Mouse (Mus musculus) liver, embryonic 16.5 days (tissue): ENCODE measurements at regions not wholly inside any gene's neighbourhood (a gene's known extent, or its start where the extent isn't known, plus 50 kb on each side); places are given as distances from the start of the nearest gene placed in this dataset.

Source experiments
- ATAC-seq: fragments of 200-750 bp; cut with Nextera tagmentation; 2 replicates; pipeline ENCODE4 v1.8.0; 2017; ENCODE audit warnings: low read depth, mild to moderate bottlenecking, moderate number of reproducible peaks, moderate library complexity
- H3K27ac ChIP-seq: fragments of 300-500 bp; sonication (generic); 2 replicates; pipeline ENCODE4 v1.5.1; 2014; ENCODE audit warnings: mild to moderate bottlenecking, low read length
- H3K27me3 ChIP-seq: fragments of 300-500 bp; sonication (generic); 2 replicates; pipeline ENCODE4 v1.6.1; 2014; ENCODE audit warnings: low read depth, low read length, mixed read lengths; ENCODE audit not compliant: control insufficient read depth, insufficient read depth
- H3K36me3 ChIP-seq: fragments of 300-500 bp; sonication (generic); 2 replicates; pipeline ENCODE4 v1.6.1; 2014; ENCODE audit warnings: mild to moderate bottlenecking; ENCODE audit not compliant: control insufficient read depth, insufficient read depth
- H3K4me1 ChIP-seq: fragments of 300-500 bp; sonication (generic); 2 replicates; pipeline ENCODE4 v1.6.1; 2014; ENCODE audit warnings: low read depth, low read length, mixed read lengths; ENCODE audit not compliant: control insufficient read depth
- H3K4me2 ChIP-seq: fragments of 300-500 bp; sonication (generic); 2 replicates; pipeline ENCODE4 v1.6.1; 2014; ENCODE audit warnings: low read depth, low read length, mixed read lengths
- H3K4me3 ChIP-seq: fragments of 300-500 bp; sonication (generic); 2 replicates; pipeline ENCODE4 v1.5.1; 2014; ENCODE audit warnings: low read depth, mild to moderate bottlenecking, low read length
- H3K9ac ChIP-seq: fragments of 300-500 bp; sonication (generic); 2 replicates; pipeline ENCODE4 v1.6.1; 2014; ENCODE audit warnings: low read depth, low read length
- H3K9me3 ChIP-seq: fragments of 300-500 bp; sonication (generic); replicated peaks from 2 replicates; pipeline ENCODE4 v1.6.1; 2016; ENCODE audit warnings: low read length; ENCODE audit not compliant: control insufficient read depth
- WGBS: fragments of 180-500 bp; shearing (Covaris S2); extraction: QIAGEN DNeasy Blood & Tissue Kit; methylation state at CpG from one replicate; pipeline ENCODE4 v1.1.7; 2014; ENCODE audit not compliant: insufficient replicate concordance; 5-methylcytosine and 5-hydroxymethylcytosine counted together

DNA sequence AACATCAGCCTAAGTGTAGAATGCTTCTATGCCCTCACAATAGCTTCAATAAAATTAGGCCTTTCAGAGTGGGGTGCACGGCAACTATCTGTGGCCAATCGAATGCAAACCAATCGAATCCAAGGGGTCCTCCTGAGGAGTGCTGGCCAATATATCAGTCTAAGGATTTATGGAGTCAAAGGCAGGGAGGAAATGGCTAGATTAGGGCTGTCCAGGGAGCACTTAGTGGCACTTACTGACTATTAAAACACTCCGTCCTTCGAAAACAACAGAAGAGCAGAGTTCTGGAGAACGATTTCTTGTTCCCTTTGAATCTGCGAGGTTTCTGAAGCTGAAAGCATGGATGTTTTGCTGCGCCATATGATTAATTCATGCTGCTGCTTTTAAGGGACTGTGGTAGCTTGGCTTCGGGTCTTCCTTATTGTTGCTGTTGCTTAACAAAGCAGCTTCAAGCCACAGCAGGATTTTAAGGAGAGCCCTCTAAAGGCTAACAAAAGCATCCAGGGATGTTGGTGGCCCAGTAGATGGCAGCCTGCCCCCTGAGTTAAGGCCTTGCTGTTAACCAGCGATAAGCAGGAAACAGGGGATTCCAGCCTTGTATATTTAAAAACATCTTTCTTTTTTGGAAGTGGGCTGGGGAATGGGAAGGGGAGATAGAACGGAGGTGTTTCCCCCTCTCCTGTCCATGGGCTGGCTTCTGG is 116.4 kb upstream of the Atp5g3 start:
- ATAC-seq: no peak
- 59% methylated on average over 11 of the region's 11 CpGs for WGBS
- Histone ChIP-seq H3K4me3 (no peak overlapping the region), H3K9me3 (no peaks in the 10 kb centered on the region), H3K9ac (no peak overlapping the region), H3K4me1 (no peaks in the 10 kb centered on the region), H3K4me2 (no peak overlapping the region), H3K27ac (no peak overlapping the region), H3K36me3 (no peaks in the 10 kb centered on the region), H3K27me3 (no peaks in the 10 kb centered on the region)

DNA sequence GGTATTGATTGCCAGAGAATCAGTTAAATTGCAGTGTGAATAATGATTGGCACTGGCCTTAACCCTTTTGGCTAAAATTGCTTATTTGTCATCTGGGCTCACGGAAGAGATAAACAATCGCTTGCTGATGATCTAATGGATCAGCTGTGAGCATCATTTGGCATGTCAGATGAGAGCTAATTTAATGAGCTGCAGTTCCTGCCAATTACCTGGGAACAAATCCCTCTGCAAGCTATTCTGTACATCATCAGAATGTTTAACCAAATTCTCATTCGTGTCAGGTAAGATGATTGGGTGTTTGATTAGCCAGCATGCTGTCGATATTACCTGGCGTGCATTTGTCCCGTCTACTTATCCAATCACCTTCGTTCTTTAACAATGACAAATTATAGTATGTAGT is 104.0 kb upstream of the Atp5g3 start:
- Histone ChIP-seq H3K9ac (no peak overlapping the region), H3K27ac (no peak overlapping the region), H3K4me3 (no peak overlapping the region), H3K4me2 (no peak overlapping the region), H3K36me3 (no peaks in the 10 kb centered on the region), H3K4me1 (no peaks in the 10 kb centered on the region), H3K9me3 (no peaks in the 10 kb centered on the region), H3K27me3 (no peaks in the 10 kb centered on the region)
- no peak for ATAC-seq
- WGBS: 68% methylated on average over 7 of the region's 7 CpGs

DNA sequence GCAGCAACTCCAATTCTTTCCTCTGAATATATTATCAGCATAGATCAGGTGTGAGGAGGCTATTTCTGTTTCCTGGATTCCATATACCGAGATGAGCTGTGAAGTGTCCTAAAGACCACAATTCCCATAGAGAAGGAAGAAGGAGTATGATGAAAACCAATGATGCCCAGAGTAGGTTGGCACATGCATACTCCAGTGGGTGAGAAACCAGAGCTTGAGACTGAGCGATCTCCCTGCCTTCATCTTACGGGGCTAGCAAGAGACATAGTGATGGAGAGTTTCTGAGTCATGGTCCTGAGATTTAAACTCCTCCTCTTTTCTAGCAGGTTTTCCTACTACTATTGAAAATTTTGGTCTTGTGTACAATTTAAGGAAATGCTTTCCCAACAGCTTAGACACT is 103.1 kb upstream of the Atp5g3 start:
- ATAC-seq: no peak
- Histone ChIP-seq H3K27me3 (no peaks in the 10 kb centered on the region), H3K4me3 (no peak overlapping the region), H3K4me2 (no peak overlapping the region), H3K4me1 (no peaks in the 10 kb centered on the region), H3K36me3 (no peaks in the 10 kb centered on the region), H3K27ac (no peak overlapping the region), H3K9ac (no peak overlapping the region), H3K9me3 (no peaks in the 10 kb centered on the region)
- 60% methylated on average over 3 of the region's 3 CpGs for WGBS

DNA sequence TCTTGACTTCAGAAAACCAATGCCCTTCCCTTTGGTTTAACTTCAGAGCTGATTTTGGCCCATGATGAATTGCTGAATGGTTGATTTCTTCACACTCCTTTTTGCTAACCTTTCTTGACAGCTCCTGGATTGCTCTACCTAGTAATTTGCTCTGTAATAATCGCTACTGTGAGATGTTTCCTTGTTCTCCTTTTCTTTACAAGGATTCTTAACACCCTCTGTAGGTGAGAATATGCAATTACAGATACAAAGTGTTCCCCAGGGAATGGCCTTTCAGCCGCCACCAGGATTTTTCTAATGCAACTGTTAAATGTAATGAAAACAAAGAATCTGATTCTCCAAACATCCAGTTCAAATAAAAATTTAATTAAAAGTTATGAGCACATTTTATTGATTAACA is 87.4 kb upstream of the Atp5g3 start:
- no peak overlapping the region for H3K27ac ChIP-seq
- no peaks in the 10 kb centered on the region for H3K9me3 ChIP-seq
- no peak overlapping the region for H3K4me2 ChIP-seq
- no peaks in the 10 kb centered on the region for H3K27me3 ChIP-seq
- WGBS: 7% methylated on average over 2 of the region's 2 CpGs
- ATAC-seq: no peak
- H3K4me3 ChIP-seq: no peak overlapping the region
- no peaks in the 10 kb centered on the region for H3K4me1 ChIP-seq
- H3K36me3 ChIP-seq: no peaks in the 10 kb centered on the region
- no peak overlapping the region for H3K9ac ChIP-seq

DNA sequence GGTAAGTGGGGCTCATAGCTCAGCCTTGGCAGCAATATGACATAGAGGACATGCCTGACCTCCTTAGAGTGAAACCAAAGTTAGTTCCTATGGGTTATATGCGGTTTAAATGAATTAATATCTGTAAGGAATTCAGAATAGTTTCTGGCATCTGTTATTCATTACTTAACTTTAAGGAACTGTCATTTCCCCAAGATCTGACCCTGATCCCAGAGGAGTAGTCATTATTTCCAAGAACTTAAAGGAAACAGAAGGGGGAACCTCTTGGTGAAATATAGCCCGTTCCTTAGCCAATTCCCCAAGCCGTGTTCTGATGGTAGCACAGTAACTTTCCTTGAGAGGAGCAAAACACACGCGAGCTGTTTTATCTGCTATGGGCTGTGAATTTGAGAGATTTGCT is 85.9 kb upstream of the Atp5g3 start:
- H3K4me1 ChIP-seq: no peaks in the 10 kb centered on the region
- no peak overlapping the region for H3K9ac ChIP-seq
- H3K9me3 ChIP-seq: no peaks in the 10 kb centered on the region
- no peak overlapping the region for H3K4me2 ChIP-seq
- H3K27me3 ChIP-seq: no peaks in the 10 kb centered on the region
- H3K27ac ChIP-seq: no peak overlapping the region
- no peaks in the 10 kb centered on the region for H3K36me3 ChIP-seq
- WGBS: 63% methylated on average over 5 of the region's 5 CpGs
- ATAC-seq: no peak
- no peak overlapping the region for H3K4me3 ChIP-seq

DNA sequence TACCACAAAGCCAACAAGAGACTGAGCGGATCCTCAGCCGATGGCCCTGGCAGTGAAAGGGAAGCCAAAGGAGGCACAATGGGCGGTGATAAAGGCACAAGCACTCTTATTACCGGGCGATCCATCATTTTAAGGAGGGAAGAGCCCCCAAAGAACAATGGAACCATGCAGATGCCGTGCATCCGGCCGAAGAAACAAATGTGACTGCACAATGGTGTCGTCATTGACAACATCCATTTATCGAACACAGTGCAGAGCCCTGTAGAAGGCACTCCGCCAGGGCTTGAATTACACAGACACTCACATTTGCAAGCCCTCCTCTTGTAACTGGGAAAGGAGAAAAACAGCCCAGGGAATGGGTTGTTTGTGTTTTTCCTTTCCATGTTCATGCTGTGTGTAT is 80.7 kb upstream of the Atp5g3 start:
- no peaks in the 10 kb centered on the region for H3K4me1 ChIP-seq
- no peak overlapping the region for H3K9ac ChIP-seq
- whole genome bisulfite sequencing: 65% methylated on average over 11 of the region's 11 CpGs
- ATAC-seq: no peak
- H3K4me2 ChIP-seq: no peak overlapping the region
- no peak overlapping the region for H3K4me3 ChIP-seq
- H3K27ac ChIP-seq: no peak overlapping the region
- H3K36me3 ChIP-seq: no peaks in the 10 kb centered on the region
- no peaks in the 10 kb centered on the region for H3K27me3 ChIP-seq
- no peaks in the 10 kb centered on the region for H3K9me3 ChIP-seq

DNA sequence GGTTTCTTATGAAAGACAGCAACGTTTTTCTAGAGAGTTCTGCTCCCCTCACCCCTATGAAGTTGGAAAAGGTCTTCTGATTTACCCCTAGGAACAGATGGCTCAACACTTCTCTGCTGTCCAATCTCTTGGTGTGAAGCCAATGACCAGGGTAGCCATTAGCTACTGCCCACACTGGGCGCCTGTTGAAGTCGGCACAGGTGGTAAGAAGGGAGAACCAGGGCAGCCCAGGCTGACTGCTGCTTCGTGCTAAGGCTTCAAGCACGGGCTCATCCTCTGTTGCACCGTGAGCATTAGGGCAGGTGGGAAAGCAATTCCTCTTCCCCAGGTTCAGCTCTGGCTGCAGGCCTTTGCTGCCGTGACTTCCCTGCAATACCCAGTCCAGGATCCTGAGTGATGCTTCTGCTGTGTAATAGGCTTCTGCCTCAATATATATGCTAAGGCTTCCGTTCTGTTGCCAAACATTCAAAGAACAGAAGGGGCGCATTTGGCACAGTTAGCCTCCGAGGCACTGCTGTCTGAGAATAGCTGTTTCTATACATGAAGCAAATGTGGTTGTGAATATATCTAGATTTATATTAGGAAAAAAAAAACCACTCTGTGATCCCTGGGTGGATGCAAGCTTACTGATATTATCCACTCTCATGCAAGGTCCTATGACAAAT is 76.4 kb upstream of the Atp5g3 start:
- Histone ChIP-seq H3K9ac (no peak overlapping the region), H3K27me3 (no peaks in the 10 kb centered on the region), H3K4me3 (no peak overlapping the region), H3K27ac (no peak overlapping the region), H3K36me3 (no peaks in the 10 kb centered on the region), H3K9me3 (no peaks in the 10 kb centered on the region), H3K4me1 (no peaks in the 10 kb centered on the region), H3K4me2 (no peak overlapping the region)
- ATAC-seq: no peak
- WGBS: 68% methylated on average over 10 of the region's 10 CpGs

DNA sequence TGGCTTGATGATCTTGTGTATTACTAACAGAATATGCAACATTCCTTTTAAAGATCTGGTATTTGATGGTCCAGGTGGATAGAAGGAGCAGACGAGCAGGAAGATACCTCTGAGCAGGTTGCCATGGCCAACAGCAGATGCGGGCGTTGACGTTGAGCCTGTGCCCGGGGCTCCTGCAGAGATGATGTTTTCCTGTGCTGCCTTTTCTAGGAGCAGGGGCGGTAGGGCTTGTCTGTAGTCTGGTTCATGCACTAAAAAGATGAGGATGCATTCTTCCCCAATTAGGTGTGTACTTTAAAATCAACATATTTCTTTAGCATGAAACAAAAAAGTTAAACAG is 74.8 kb upstream of the Atp5g3 start:
- H3K4me2 ChIP-seq: no peak overlapping the region
- H3K27ac ChIP-seq: no peak overlapping the region
- H3K36me3 ChIP-seq: no peaks in the 10 kb centered on the region
- no peak for ATAC-seq
- WGBS: 66% methylated on average over 6 of the region's 6 CpGs
- H3K27me3 ChIP-seq: no peaks in the 10 kb centered on the region
- H3K4me1 ChIP-seq: no peaks in the 10 kb centered on the region
- no peaks in the 10 kb centered on the region for H3K9me3 ChIP-seq
- no peak overlapping the region for H3K4me3 ChIP-seq
- no peak overlapping the region for H3K9ac ChIP-seq

DNA sequence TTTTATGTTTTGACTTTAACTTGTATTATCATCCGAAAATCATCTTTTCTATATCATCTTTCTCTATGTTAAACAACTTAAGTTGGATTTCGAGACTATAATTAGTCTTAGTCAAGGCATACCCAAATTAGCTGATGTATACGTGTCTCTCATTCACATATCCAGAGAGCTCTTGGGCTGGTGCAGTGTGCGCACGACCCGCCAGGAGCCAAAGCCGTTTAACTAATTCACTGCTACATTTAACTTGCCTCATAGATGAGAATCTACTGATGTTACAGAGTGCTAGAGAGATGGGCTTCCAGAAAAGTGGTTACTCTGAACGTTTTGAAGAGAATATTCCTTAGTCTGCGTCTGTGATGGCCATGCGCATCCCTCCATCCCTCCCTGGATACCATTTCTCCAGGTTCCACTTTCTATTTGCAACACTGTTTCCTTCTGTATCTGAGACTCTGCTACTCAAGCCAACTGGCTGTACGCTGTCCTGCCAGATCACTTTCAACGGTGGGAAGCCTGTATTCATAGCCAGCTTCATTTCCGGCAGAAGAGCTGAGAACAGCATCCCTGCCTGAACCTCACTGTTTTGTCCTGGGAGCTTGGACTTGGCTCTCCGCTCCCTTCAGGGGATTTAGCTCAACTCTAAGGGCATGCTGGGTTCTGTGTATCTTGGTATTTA is 74.2 kb upstream of the Atp5g3 start:
- no peak overlapping the region for H3K9ac ChIP-seq
- no peak for ATAC-seq
- H3K36me3 ChIP-seq: no peaks in the 10 kb centered on the region
- H3K4me3 ChIP-seq: no peak overlapping the region
- 66% methylated on average over 14 of the region's 14 CpGs for WGBS
- H3K9me3 ChIP-seq: no peaks in the 10 kb centered on the region
- no peak overlapping the region for H3K27ac ChIP-seq
- no peak overlapping the region for H3K4me2 ChIP-seq
- no peaks in the 10 kb centered on the region for H3K4me1 ChIP-seq
- no peaks in the 10 kb centered on the region for H3K27me3 ChIP-seq
